Mouse (Mus musculus): ENCODE data around the gene AU040320. TPM values are rescaled to one million over a fixed set of nuclear protein-coding genes. Genes with fewer than 3 reads are reported as not detected.
A peak's percentile ranks its signal among the peaks of the same experiment; 100 is the strongest.

The AU040320 gene
- total RNA-seq, 2 experiments from 2014 or later = 68.7 to 72.4 TPM

- peak overlapping the region; percentile 97 for H3K27ac ChIP-seq
- peak overlapping the region; percentile 72 for H3K4me3 ChIP-seq
- DNase-seq (ENCODE audit: low spot score in 2 of 2) = no peak
- no peak for TF ChIP-seq CTCF (conservative IDR thresholded peaks at IDR 0.05)
Measured at GRCm38 (mm10) chr4:126752608-126753141, 669 bp upstream of the AU040320 start.

DNA sequence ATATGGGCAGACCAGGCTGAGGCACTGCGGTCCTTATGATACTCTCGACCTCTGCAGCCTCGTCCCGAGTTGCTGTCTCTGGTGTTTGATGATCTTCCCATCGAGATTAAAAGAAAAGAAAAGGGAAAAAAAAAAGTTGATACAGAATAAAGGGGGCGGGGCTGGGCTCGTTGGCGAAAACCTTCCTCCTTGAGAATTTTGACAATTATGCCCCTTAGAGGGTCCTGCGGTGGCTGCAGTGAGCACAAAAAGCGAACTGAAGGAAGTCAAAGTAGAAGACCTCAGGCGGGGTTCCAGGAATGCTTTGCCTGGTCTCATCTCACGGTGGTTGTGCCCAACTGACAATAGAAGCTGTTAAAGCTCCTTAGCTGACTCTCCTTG, 877 bp downstream of the AU040320 start:
- peak overlapping the region; percentile 97 for H3K27ac ChIP-seq
- DNase-seq (ENCODE audit: low spot score in 2 of 2) = no peak
- no peak for TF ChIP-seq CTCF (conservative IDR thresholded peaks at IDR 0.05)
- H3K4me3 ChIP-seq = peak overlapping the region; percentile 72

DNA sequence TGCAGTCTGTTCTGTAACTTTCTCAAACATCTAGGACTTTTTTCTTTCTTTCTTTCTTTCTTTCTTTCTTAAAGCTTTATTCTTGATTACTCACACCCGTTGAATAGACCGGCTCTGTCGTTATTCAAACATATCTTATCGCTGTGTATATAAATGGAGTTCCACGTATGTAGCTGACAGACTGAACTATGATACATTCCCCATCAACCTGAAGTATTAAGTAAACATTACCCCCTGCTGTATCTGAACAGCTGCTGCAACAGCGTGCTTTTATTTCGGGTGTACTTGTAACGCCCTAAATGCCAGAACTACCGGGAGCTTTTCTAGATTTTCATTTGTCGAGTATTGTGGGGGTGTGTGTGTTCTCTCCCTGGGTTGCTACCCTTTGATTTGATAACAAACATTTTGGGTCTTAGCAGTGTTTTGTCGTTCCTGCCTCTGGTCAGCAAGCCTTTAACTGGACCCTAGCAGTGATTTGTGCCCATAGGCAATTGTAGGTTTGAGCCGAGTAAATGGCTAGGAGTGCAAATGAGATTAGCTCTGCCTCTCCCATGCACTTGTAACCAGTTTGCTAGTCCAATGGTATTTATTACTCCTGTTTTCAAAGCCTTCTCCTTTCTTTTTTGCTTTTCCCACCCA, 1.5 kb downstream of the AU040320 start:
- no peak for DNase-seq (ENCODE audit: low spot score in 2 of 2)
- no peak for TF ChIP-seq CTCF (conservative IDR thresholded peaks at IDR 0.05)
- H3K4me3 ChIP-seq = peak overlapping the region; percentile 72
- H3K27ac ChIP-seq = peak overlapping the region; percentile 97

GRCm38 (mm10) chr4:126756766-126757165, 3.4 kb downstream of the AU040320 start:
- peak overlapping the region; percentile 97 for H3K27ac ChIP-seq
- TF ChIP-seq CTCF (conservative IDR thresholded peaks at IDR 0.05) = no peak
- peak; percentile 50 to 62 for DNase-seq (ENCODE audit: low spot score in 2 of 2)
- no peak overlapping the region for H3K4me3 ChIP-seq

DNA sequence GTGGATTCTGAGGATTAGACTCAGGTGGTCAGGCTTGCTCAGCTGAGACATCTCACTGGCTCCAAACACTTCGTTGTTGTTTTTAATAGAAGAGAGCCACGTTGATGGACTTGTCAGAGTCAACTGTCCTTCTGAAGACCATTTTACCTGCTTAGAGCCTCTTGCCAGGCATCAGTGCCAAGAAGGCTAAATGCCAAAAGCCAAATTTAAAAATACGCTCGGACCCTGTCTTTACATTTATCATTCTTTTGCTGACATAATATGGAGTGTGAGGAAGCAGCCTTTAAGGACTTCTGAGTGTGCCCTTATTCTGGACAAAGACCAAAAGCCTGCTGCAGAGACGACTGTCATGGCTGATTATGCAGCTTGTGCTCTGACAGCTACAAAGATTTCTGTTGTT, 5.0 kb downstream of the AU040320 start:
- no peak overlapping the region for H3K27ac ChIP-seq
- no peak overlapping the region for H3K4me3 ChIP-seq
- no peak for TF ChIP-seq CTCF (conservative IDR thresholded peaks at IDR 0.05)
- DNase-seq (ENCODE audit: low spot score in 2 of 2) = no peak

- no peak overlapping the region for H3K4me3 ChIP-seq
- no peak overlapping the region for H3K27ac ChIP-seq
- DNase-seq (ENCODE audit: low spot score in 2 of 2) = no peak
- TF ChIP-seq CTCF (conservative IDR thresholded peaks at IDR 0.05) = no peak
Measured at GRCm38 (mm10) chr4:126759435-126759834, 6.1 kb downstream of the AU040320 start.

GRCm38 (mm10) chr4:126762586-126763359, 9.4 kb downstream of the AU040320 start:
- Histone ChIP-seq H3K27ac (no peak overlapping the region), H3K4me3 (no peak overlapping the region)
- no peak for TF ChIP-seq CTCF (conservative IDR thresholded peaks at IDR 0.05)
- no peak for DNase-seq (ENCODE audit: low spot score in 2 of 2)

- TF ChIP-seq CTCF (conservative IDR thresholded peaks at IDR 0.05) = no peak
- no peak for DNase-seq (ENCODE audit: low spot score in 2 of 2)
Measured at GRCm38 (mm10) chr4:126763483-126763882, 10.1 kb downstream of the AU040320 start.

DNA sequence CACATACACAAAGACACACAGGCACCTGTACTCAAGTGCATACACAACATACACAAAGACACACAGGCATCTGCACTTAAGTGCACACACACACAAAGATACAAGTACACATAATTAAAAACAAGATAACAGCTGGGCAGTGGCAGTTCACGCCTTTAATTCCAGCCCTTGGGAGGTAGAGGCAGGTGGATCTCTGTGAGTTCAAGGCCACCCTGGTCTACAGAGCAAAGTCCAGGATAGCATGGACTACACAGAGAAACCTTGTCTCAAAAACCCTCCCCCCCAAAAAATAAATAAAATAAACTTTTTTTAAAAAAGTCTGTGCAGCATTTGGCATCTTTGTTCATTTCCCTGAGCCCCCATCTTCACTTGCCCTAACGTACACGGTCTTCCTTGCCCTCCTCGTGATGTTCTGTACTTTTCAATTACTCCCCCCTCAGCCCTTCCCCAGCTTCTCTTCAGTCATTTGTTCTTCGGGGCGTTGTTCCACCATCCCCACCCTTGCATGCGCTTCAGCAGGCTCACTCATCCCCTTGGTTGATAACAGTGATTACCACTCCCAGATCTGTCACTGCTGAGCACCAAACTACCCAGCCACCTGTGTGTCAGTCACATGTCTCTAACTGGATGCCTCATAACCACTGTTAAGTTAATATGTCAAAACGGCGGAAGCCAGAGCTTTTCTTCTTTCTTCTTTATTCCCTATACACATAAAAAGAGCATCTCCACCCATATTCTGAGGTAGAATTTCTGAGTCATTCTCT, 16.6 kb downstream of the AU040320 start:
- Histone ChIP-seq H3K4me3 (no peak overlapping the region), H3K27ac (no peak overlapping the region)
- TF ChIP-seq CTCF (conservative IDR thresholded peaks at IDR 0.05) = no peak
- DNase-seq (ENCODE audit: low spot score in 2 of 2) = no peak

More at GRCm38 (mm10) chr4:126763483-126763882, 10.1 kb downstream of the AU040320 start:
- Histone ChIP-seq H3K4me3 (no peak overlapping the region), H3K27ac (no peak overlapping the region)

GRCm38 (mm10) chr4:126770831-126771230, 17.5 kb downstream of the AU040320 start:
- TF ChIP-seq CTCF (conservative IDR thresholded peaks at IDR 0.05) = no peak
- no peak for DNase-seq (ENCODE audit: low spot score in 2 of 2)
- H3K4me3 ChIP-seq = no peak overlapping the region
- no peak overlapping the region for H3K27ac ChIP-seq

- TF ChIP-seq CTCF (conservative IDR thresholded peaks at IDR 0.05) = no peak
- no peak overlapping the region for H3K27ac ChIP-seq
- DNase-seq (ENCODE audit: low spot score in 2 of 2) = no peak
- H3K4me3 ChIP-seq = no peak overlapping the region
Measured at GRCm38 (mm10) chr4:126773871-126774270, 20.5 kb downstream of the AU040320 start.

GRCm38 (mm10) chr4:126775182-126775581, 21.8 kb downstream of the AU040320 start:
- no peak overlapping the region for H3K27ac ChIP-seq

DNA sequence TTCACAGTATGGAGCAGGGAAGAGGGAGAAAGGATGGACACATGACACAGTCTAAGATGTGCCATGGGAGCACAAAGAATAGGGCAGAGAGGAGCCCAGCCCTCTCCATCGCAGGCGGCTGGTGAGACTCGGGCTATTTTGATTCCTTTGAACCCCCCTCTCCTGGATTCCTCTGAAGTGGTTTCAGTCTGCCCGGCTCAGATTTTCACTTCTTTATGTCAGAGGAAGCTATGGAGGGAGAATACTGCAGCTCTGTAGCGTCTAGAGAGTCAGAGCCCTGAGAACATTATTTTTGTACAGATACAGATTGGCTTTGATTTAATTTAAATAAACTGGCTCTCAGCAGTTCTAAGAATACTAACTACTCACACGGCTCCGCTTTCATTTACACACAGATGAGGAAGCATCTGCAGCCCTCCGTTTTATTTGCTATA, 25.8 kb downstream of the AU040320 start:
- peak overlapping the region; percentile 80 for H3K27ac ChIP-seq
- H3K4me3 ChIP-seq = peak overlapping the region; percentile 12; the same call in 1 of the 2 replicates
- TF ChIP-seq CTCF (conservative IDR thresholded peaks at IDR 0.05) = no peak
- no peak for DNase-seq (ENCODE audit: low spot score in 2 of 2)

More at GRCm38 (mm10) chr4:126775182-126775581, 21.8 kb downstream of the AU040320 start:
- DNase-seq (ENCODE audit: low spot score in 2 of 2) = no peak
- no peak overlapping the region for H3K4me3 ChIP-seq
- no peak for TF ChIP-seq CTCF (conservative IDR thresholded peaks at IDR 0.05)
